Mouse (Mus musculus): ENCODE measurements around the gene Tle6. TPM values are rescaled to one million over a fixed set of nuclear protein-coding genes. Genes with fewer than 3 reads are reported as not detected.
A peak's percentile ranks its signal among the peaks of the same experiment; 100 is the strongest.

Tle6 gene
- total RNA-seq, 2 experiments from 2014 or later = 10.3 to 12.9 TPM

GRCm38 (mm10) chr10:81544296-81545160 is 56.3 kb downstream of the Tle6 start:
- intact Hi-C loops (cut with DNase I) = no loop called here
- Histone ChIP-seq H3K4me3 (peak overlapping the region; percentile 87), H3K27ac (peak overlapping the region; percentile 91)
- no peak for DNase-seq (ENCODE audit: extremely low spot score in 1 of 2, low spot score in 2 of 2)
- TF ChIP-seq CTCF (IDR thresholded peaks at IDR 0.05) = no peak; the same call in 1 of the 2 replicates

GRCm38 (mm10) chr10:81543633-81544032 is 57.2 kb downstream of the Tle6 start:
- Histone ChIP-seq H3K4me3 (peak overlapping the region; percentile 87), H3K27ac (no peak overlapping the region; the same call in 1 of the 2 replicates)
- DNase-seq (ENCODE audit: extremely low spot score in 1 of 2, low spot score in 2 of 2) = no peak
- intact Hi-C loops (cut with DNase I) = no loop called here
- TF ChIP-seq CTCF (IDR thresholded peaks at IDR 0.05) = no peak

GRCm38 (mm10) chr10:81542727-81543460 is 58.0 kb downstream of the Tle6 start:
- Histone ChIP-seq H3K4me3 (peak overlapping the region; percentile 87), H3K27ac (no peak overlapping the region)
- no peak for DNase-seq (ENCODE audit: extremely low spot score in 1 of 2, low spot score in 2 of 2)
- no peak for TF ChIP-seq CTCF (IDR thresholded peaks at IDR 0.05)
- intact Hi-C loops (cut with DNase I) = no loop called here

- intact Hi-C loops (cut with DNase I) = no loop called here
- DNase-seq (ENCODE audit: extremely low spot score in 1 of 2, low spot score in 2 of 2) = no peak
- Histone ChIP-seq H3K4me3 (no peak overlapping the region), H3K27ac (peak overlapping the region; percentile 12; the same call in 1 of the 2 replicates)
- TF ChIP-seq CTCF (IDR thresholded peaks at IDR 0.05) = no peak
Measured at GRCm38 (mm10) chr10:81541803-81542202, 59.1 kb downstream of the Tle6 start.

- intact Hi-C loops (cut with DNase I) = no loop called here
- no peak for TF ChIP-seq CTCF (IDR thresholded peaks at IDR 0.05)
- H3K4me3 ChIP-seq = no peak overlapping the region
Measured at GRCm38 (mm10) chr10:81541363-81541762, 59.5 kb downstream of the Tle6 start.

More at GRCm38 (mm10) chr10:81541363-81541762, 59.5 kb downstream of the Tle6 start:
- no peak for DNase-seq (ENCODE audit: extremely low spot score in 1 of 2, low spot score in 2 of 2)
- H3K27ac ChIP-seq = peak overlapping the region; percentile 48; the same call in 1 of the 2 replicates

Other genes with a start within 250 kb of the Tle6 start
- 10 to 100 TPM; 38.2 to 40.2 TPM for gene Mfsd12, start 243.6 kb downstream of the Tle6 start, total RNA-seq (2021)
- 1 to 10 TPM in 1 of 2 experiments, under 1 TPM in 1; 1.00 to 1.3 TPM for gene 4930404N11Rik, start 235.3 kb downstream of the Tle6 start, total RNA-seq (2021)
- gene Fzr1, start 222.6 kb downstream of the Tle6 start, total RNA-seq (2021) = 10 to 100 TPM; 69.1 to 70.6 TPM
- 10 to 100 TPM; 87.1 to 95.1 TPM for gene Dohh, start 216.6 kb downstream of the Tle6 start, total RNA-seq (2021)
- gene Gm48551, start 216.6 kb downstream of the Tle6 start, total RNA-seq (2021) = 1 to 10 TPM; 2.0 to 3.4 TPM
- 1 to 10 TPM; 5.1 to 7.1 TPM for gene Gm48552, start 212.1 kb downstream of the Tle6 start, total RNA-seq (2021)
- 1 to 10 TPM; 1.3 to 1.4 TPM for gene Smim24, start 208.0 kb downstream of the Tle6 start, total RNA-seq (2021)
- gene Nfic, start 145.4 kb downstream of the Tle6 start, total RNA-seq (2021) = 10 to 100 TPM; 93.4 to 94.9 TPM
- gene Celf5, start 118.4 kb downstream of the Tle6 start, total RNA-seq (2021) = 100 to 1,000 TPM; 284 to 288 TPM
- 10 to 100 TPM; 78.3 to 80.8 TPM for gene Ncln, start 104.7 kb downstream of the Tle6 start, total RNA-seq (2021)
- under 1 TPM; 0.56 to 0.70 TPM for gene S1pr4, start 100.9 kb downstream of the Tle6 start, total RNA-seq (2021)
- gene Gna15, start 76.8 kb downstream of the Tle6 start, total RNA-seq (2021) = 1 to 10 TPM; 1.3 to 2.8 TPM
- gene Gna11, start 55.9 kb downstream of the Tle6 start, total RNA-seq (2021) = 100 to 1,000 TPM; 106 to 110 TPM
- gene Aes, start 41.6 kb downstream of the Tle6 start, total RNA-seq (2021) = 100 to 1,000 TPM; 637 to 727 TPM
- 10 to 100 TPM; 36.2 to 40.7 TPM for gene Tle2, start 26.5 kb downstream of the Tle6 start, total RNA-seq (2021)
- 1 to 10 TPM; 2.6 to 2.9 TPM for gene BC025920, start 5.2 kb upstream of the Tle6 start, total RNA-seq (2021)
- gene Sirt6, start 26.7 kb upstream of the Tle6 start, total RNA-seq (2021) = 10 to 100 TPM; 26.8 to 28.6 TPM
- gene Ankrd24, start 27.5 kb upstream of the Tle6 start, total RNA-seq (2021) = 10 to 100 TPM; 46.4 to 47.3 TPM
- gene Gm10778, start 48.0 kb upstream of the Tle6 start, total RNA-seq (2021) = 1 to 10 TPM; 4.3 to 5.0 TPM
- 10 to 100 TPM in 1 of 2 experiments, 1 to 10 TPM in 1; 8.7 to 10.5 TPM for gene Zfp433, start 103.8 kb upstream of the Tle6 start, total RNA-seq (2021)
- 10 to 100 TPM; 10.5 to 11.3 TPM for gene Gm3055, start 170.1 kb upstream of the Tle6 start, total RNA-seq (2021)
- gene Gm4767, start 211.1 kb upstream of the Tle6 start, total RNA-seq (2021) = 1 to 10 TPM; 2.9 to 3.0 TPM

Data from left cerebral cortex, adult 2 months (tissue).